Mouse (Mus musculus) left cerebral cortex, adult 18-20 months (tissue): ENCODE results near the gene Ephb4. TPM values are rescaled to one million over a fixed set of nuclear protein-coding genes. Genes with fewer than 3 reads are reported as not detected.

Experiments
- DNase-seq, 2 experiments: peaks; one replicate each; pipeline ENCODE4 v3.0.0; 2021 to 2022; ENCODE audit warnings: low spot score in 2 of 2, mixed read lengths in 1 of 2
- total RNA-seq, 2 experiments: library from RNA; stranded (reverse); gene quantifications; 2 replicates each; pipeline ENCODE4 v1.2.3; 2021

Gene Ephb4
- total RNA-seq, 2 experiments from 2014 or later = 5.5 to 5.8 TPM

DNA sequence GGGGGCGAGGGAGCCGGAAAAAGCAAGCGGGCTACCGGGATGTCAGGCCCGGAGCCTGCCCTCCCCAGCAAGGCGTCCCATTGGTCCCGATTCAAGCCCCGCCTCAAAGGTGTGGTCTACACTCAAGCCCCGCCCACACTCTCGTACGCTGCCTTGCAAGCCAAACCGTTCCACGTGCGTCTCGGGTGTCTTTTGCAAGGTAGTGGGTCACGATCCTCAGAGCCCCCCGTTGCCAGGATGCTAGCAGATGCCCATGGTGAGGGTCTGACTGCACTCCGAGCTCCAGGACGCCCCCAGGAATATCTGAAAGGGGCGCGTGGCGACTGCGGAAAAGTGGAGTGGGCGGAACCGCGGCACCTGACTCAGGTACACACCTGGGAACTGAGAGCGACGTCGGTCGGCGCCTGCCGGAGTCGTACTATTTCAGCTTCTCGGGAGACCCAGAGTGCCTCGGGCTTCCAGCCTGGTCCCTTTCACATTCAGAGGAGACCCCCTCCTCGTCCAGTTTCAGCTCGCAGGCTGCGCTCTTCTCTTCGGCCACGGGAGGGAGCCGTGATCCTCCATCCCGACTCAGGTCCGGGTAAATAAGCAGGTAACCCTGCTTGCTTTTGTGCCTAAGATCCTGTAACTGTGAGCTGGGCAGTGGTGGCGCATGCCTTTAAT is 16.3 kb upstream of the Ephb4 start, which contains the start of gene Slc12a9:
TSS of gene Slc12a9 (minus strand) at position 86 of the 663 bp plus-strand sequence.
- peak; percentile 93 to 95 for DNase-seq

DNA sequence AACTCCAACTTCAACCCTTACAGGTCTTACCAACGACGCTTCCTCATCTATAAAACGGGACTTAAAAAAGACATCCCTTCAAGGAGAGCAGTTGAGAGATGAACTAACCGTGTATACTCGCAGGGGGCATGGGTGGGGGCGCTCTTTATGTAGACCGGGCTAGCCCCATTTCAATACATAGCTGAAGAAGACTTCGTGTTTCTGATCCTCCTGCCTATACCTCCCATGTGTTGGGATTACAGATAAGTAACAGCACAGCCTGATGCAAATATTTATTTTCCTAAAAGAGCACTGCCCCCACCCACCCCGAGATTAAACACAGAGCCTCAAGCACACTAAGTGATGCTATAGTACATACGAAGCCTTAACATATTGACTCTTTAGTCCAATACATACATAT is 15.6 kb upstream of the Ephb4 start:
- no peak for DNase-seq

DNA sequence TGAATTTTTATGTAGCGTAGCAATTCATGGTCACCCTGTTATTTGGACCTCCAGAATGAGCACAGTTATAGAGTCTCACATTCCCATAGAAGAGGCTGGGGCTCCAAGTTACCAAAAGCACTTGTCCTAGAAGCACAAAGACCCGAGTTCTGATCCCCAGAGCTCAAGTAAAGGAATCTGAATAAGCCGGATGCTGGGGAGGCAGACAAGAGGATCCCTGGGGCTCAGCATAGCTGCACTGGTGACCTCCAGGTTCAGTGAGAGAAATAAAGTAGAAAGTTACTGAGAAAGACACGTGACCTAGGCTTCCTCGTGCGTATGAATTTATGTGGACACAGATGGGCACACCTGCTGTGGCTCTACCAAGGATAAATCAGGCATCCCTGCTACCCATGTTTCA is 14.8 kb upstream of the Ephb4 start:
- no peak for DNase-seq

DNA sequence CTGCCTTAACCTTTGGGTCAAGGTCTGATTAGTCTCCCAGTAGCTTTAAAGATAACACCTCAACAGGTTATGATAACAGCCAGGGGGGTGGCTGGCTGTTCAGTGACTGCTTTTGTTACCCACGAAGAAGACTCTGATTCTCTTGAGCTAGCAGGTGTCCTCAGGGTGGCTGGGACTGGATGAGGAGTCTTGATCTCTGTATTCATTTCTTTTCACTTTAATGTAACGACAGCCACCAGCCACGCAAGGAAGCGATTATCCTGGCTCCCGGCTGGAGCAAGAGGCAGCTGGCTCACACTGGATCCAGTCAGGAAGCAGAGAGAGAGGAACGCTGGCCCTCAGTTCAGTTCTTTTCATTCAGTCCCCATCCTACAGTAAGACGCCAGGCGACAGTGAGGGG is 12.7 kb upstream of the Ephb4 start:
- DNase-seq = no peak

DNA sequence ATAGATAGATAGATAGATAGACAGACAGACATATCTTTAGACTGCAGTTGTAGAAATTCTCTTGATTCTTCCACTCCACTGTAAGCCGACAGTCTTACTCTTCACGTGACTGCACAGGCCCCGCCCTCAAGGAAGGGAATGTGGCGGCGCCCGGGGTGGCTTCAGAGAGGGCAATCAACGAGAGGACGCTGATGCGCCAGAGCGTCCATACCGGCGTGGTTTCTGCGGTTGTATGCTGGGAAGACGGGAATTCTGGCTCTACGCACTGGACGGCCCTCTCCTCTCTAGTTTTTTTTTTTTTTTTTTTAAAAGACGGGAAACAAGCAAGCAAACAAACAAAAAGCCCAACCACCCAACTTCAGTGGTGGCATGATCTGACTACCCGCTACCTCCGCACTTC is 11.7 kb upstream of the Ephb4 start:
- DNase-seq = peak; percentile 92

DNA sequence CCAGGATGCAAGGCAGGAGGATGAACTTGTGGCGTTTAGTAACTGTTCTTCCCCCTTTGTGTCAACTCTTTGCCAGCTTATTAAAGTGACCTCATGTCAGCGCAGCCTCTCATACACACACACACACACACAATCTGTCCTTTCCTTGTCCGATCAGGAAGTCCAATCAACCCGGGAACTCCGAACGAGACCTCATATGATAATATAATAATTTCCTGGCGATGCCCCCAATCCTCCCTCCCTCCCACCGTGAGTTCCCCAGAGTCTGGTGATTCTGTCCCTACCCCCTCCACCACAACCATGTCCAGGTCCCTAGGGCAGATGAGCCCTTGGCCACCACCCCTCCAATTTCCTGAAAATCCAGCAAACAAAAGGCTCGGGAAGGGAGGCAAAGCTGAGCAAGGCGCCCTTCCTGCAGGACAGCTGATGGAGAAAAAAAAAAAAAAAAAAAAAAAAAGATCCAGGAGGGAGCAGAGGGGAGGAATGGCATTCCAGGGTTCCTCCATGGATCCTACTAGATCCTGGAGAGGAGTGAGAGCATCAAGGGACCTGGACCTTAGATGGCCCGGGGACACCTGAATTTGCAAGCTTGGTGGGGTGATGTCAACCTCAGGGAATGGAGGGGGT is 11.1 kb upstream of the Ephb4 start:
- no peak for DNase-seq

DNA sequence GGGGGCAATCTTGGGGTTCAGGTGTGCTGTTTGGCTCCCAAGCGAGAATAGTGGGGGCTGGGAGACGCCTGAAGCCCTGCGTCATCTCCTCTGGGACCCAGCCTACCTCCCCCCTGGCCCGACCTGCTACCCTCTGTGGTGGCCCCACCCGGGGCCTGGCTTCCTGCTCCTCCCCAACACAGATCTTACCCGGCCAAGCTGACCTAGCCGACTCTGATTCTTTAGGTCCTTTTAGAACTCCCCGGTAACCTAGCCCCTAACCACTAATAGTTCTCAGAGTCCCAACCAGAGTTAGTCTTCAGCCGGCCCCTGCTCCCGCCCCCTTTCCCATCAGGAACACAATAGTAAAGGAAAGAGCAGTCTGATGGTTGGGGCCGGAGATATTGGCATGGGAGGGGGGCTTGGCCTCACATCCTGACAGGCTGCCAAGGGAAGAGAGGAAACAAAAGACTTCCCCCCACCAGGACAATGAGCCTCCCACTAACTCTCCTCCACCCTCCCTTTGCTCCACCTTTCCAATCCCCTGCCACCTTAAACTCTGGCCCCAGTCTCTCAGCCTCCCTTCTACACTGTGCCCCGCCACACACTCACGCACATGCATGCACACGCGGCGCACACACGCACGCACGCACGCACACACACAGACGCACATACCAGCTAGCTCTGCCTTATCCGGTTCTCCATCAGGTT is 10.5 kb upstream of the Ephb4 start:
- no peak for DNase-seq

DNA sequence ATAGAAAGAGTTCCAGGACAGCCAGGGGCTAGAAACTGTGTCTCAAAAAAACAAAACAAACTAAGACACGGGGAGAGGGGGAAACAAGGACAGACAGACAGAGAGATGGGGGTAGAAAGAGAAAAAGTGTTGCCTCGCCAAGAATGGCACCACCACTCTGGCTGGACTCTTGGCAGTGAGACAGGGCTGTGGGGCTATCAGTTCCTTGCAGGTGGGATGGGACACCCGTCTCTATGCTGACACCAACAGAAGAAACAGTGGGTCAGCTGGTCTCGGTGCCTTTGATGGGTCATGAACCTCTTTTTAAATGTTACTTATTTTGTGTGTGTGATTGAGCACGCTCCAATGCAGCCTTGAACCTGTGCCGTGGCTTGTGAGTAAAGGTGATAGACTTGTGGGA is 9.7 kb upstream of the Ephb4 start:
- DNase-seq = no peak

DNA sequence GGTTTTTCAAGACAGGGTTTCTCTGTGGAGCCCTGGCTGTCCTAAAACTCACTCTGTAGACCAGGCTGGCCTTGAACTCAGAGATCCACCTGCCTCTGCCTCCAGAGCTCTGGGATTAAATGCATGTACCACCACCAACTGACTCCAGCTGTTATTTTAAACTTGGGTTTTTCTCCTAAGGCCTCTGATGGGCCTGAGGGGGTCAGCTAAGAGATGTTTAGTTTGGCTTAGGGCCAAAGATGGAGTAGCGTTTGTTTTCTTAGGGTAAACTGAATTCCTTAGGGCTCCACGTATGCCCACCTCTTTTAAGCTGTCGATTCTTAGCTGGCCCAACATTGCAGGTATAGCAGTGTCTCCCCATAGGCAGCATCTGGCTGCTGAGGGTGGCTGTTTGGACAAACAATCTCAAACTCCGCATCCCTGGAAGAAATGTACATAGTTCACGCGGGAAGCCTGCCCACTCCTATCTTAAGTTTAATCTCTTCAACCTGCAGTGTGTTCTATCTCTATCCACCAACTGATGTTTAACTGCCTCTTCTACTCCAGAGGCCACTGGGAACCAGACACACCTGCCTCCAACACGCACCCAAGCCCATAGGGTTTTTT is 7.4 kb upstream of the Ephb4 start:
- DNase-seq = no peak

DNA sequence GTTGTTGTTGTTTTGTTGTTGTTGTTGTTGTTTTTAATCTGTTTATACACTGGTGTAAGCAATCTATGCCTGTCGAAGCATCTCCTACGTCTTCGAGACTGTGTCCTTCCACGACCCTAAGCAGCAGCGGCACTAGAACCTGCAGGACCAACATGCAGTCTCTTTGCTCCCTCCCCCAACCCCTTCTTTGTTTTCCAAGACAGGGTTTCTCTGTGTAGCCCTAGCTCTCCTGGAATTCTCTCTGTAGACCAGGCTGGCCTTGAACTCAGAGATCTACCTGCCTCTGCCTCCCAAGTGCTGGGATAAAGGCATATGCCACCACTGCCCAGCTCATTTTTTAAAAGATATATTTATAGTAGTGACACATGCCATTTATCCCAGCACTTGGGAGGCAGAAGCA is 6.5 kb upstream of the Ephb4 start:
- no peak for DNase-seq

DNA sequence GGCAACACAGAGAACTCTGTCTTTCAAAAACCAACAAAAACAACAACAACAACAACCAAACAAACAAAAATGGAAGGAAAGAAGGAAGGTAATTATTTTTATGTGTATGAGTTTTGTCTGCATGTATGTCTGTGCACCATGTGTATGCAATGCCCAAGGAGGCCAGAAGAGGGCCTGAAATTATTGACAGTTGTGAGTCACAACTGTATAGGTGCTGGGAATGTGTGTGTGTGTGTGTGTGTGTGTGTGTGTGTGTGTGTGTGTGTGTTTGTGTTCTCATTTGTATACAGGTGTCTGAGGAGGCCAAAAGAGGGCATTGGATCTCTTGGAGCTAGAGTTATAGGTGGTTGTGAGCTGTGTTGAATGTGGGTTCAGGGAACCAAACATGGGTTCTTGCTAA is 6.0 kb upstream of the Ephb4 start:
- no peak for DNase-seq

DNA sequence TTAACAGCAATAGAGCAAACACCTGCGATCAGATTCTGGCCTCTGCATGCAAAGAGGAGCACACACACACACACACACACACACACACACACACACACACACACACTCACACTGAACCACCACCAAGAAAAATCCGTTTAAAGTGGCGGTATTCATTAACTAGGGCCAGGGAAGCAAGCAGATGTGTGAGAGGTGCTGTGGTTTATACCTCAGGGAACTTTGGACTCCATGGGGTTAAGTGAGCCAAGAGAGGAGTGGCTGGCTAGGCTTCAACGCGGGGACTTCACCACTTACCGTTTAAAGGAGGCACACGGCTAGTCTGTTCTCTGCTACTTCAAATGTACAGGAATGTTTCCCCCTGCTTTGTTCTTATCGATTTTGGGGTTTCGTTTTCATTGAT is 4.1 kb upstream of the Ephb4 start:
- no peak for DNase-seq

DNA sequence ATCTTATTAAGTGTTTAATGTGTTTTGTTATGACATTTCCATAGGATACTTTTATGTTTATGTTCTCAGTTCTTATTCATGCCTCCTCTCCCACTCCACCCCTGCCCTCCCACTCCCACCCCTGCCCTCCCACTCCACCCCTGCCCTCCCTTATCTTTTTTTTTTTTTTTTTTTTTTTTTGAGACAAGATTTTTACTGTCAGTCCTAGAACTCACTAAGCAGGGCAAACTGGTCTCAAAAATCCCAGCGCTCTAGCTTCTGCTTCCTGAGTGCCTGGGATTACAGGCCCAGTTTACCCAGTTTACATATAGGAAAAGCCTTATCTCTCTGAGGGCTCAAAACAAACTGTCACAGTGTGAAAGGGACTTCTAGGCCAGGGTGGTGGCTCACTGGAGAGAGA is 3.5 kb upstream of the Ephb4 start:
- DNase-seq = no peak

DNA sequence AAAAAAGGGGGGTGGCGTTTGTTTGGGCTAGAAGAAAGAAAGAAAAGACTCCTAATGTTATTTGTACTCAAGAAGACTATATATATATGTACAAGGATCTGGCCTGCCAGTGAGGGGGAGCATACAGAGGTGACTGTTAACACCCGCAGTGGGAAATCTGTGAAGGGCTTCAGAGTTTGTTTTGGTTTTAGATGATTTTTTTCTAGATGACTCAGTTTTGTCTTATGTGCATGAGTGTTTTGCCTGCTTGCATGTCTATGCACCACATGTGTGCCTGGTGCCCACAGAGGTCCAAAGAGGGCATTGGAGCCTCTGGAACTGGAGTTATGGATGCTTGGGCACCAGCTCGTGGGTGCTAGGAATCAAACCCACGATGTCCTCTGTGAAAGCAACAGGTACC is 2.9 kb upstream of the Ephb4 start:
- no peak for DNase-seq

DNA sequence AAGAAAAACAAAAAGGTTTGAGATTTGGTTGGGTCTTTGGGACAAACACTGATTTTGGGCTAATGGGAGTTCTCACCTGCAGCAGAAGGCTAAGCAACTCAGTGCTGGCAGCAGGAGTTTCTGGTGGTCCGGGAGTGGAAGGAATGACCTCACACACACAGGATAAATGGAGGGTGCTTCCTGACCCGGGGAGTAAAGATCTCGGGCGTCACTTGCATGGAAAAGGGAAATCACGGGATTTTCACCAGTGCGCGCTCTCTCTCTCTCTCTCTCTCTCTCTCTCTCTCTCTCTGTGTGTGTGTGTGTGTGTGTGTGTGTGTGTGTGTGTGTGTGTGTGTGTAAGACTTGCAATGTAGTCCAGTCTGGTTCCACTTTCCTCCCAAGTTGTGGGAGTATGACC is 2.1 kb upstream of the Ephb4 start:
- no peak for DNase-seq

DNA sequence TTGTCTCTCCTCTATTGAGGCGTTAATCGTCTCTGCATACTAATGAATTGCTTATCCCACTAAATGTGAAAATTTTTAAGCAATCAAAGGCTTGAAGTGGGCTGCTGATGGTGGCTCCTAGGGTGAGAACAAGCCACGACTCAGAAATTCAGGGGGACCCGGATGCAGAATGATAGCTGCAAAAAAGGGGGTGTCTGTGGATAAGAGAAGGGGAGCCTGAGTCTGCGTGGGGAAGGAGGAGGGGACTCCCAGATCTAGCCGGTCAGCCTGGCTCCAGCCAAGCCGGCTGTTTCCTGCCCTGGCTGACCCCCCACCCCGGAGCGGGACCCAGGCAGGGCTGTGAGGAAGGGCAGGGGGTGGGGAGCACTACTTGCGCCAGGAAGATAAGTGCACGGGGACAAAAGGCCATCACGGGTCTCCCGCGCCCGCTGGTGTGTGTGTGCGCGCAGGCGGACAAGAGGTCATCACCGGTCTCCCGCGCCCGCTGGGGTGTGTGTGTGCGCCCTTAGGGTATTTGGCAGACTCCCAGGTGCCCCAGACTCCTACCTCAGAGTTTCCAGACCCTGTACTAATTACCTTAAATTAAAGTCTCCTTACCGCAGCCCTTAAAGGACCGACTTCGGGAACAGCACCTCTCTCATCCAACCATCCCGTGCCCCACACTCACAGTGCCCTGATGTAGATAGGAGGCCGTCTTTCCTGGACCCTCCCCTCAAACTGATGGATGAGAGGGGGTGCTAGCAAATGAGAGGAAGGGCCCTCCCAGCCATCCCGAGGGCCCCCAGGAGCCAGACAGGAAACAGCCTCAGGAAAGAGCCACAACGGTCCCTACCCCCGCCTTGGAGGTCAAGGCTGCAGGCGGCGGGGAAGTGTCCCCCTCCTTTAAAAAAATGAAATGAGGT is 1.2 kb upstream of the Ephb4 start:
- no peak for DNase-seq

DNA sequence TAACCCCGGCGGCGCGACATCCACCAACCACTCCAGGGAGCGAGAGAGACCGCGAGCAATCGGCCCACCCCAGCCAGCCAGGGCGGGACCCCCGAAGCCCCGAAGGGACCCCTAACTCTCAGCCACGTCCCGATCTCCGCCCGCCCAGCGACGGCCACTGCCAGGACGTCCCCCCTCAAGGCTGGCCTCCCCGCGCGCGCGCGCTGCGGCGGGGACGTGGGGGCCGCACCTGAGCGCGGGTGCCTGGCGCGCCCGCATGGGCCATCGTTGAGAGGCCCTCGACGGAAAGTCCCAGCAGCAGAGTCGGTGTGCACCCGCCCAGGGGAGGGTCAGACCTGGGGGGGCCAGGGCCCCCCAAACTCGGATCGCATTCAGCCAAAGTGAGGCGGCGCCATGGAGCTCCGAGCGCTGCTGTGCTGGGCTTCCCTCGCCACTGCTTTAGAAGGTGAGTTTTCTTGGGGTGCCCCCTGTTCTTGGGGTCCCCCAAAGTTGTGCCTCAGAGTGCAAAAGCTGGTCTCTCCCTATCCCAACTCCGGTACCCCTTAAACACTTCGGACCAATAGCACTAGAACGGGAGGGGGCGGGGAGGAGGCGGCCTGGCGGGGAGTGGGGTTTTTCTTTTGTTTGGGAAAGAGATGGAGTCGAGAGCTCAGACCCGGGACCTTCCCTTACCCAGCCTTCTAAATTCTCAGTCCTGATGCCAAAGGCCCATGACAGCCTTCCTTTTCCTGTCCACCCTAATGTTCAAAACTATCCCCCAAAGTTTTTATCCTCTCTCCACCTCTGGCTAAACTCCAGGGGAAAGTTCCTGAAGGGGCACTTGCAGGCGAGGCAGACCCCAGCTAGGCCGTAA is 522 bp downstream of the Ephb4 start:
- DNase-seq = no peak

DNA sequence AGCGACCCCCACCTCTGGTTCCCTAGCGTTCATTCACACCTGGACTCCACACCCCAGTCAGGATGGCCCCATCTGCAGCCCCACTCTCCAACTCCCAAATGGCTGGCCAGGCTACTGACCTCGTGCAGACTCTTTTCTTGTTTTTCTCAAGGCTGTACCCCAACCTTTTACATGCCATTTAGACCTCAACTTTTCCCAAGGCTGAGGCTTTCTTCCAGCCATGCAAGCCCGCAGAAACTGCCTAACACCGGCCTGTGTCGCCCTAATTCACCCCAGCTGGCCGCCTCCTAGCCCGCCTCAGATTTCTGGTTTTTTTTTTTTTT is 1.1 kb downstream of the Ephb4 start:
- no peak for DNase-seq

DNA sequence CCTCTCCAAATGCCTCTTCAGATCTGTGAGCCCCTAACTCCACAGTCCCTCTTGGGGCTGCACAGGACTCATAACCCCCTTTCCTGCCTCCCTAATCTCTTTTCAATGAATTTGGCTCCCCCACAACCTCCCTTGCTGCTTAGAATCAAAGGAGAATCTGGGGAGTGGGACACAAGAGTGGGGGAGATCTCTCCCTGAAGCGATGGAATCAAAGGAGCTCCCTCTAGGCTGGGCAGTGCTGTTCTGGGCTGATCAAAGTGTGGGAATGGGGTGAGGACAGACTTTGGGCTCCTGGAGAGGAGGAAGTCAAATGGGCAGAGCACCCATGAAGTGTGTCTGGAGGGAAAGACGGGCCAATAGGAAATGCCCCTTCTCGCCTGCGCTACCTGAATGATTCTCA is 1.5 kb downstream of the Ephb4 start:
- DNase-seq = no peak
